Mouse (Mus musculus) brain, embryonic 14.5 days (tissue): Measurements from ENCODE around the gene Rbpj.

Source experiments
- CTCF ChIP-seq: fragments of 200-500 bp; IDR thresholded peaks from 2 replicates; pipeline ENCODE4 v1.5.1; 2012; ENCODE audit warnings: inconsistent platforms, mild to moderate bottlenecking, moderate library complexity, borderline replicate concordance; ENCODE audit not compliant: insufficient read depth, insufficient read length; ENCODE audit errors: extremely low read depth
- POLR2A ChIP-seq: fragments of 200-500 bp; IDR thresholded peaks from 2 replicates; pipeline ENCODE4 v1.6.1; 2012; ENCODE audit warnings: mild to moderate bottlenecking, inconsistent platforms, borderline replicate concordance; ENCODE audit not compliant: poor library complexity, insufficient read depth, insufficient read length, severe bottlenecking; ENCODE audit errors: extremely low read depth

GRCm38 (mm10) chr5:53516482-53516881 lies 50.5 kb downstream of the Rbpj start:
- TF ChIP-seq CTCF (no peak), POLR2A (no peak)
